Mouse (Mus musculus): ENCODE data around the gene Mad1l1. TPM values are rescaled to one million over a fixed set of nuclear protein-coding genes. Genes with fewer than 3 reads are reported as not detected.
A peak's percentile ranks its signal among the peaks of the same experiment; 100 is the strongest.

Mad1l1 gene
- total RNA-seq, 2 experiments from 2014 or later: 18.9 to 19.4 TPM

DNA sequence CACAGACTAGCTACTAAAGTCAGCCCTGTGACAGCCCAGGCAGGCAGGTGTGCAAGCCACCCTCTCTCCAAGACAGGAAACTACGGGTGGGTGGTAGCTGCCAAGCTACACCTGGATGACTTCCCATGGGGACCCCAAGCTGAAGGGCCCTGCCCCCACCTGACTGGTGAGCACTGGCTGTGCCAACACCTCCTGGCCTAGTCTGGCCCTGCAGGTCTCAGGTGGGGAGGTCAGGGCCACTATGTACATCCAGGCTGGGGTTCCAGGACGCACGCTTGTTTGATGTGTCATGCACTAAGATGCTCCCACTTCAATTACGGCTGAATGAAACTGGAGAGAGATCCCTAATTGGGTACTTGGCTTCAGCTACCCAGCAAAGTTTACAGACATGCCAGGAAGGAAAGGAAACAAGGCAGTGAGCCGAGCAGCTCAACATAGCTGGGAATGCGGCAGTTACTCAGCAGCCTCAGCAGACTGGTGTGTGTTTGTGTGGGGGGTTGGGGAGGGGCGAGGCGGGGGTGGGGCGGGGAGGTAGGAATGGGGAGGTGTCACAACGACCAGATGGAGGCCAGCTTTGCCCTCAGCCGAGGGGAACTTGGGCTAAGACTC, 239.0 kb downstream of the Mad1l1 start:
- DNase-seq (ENCODE audit: low spot score in 2 of 2): peak; percentile 45 to 56
- intact Hi-C loops (cut with DNase I): no loop called here

DNA sequence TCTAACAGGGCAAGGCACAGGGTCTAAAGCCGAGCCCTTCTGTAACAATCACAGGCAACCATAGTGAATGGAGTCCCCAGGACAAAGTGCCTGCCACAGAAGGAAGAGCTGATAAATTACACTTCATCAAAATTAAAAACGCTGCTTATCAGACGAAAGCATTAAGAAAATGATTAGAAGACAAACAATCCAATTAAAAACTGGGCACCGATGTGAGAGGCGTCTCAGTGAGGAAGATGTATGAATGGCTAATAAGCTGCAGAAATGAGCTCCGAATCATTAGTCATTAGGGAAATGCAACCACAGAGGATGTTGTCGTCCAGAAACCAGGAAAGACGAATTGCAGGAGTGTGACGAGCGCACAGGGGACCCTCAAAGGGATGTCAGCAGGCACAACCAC, 240.3 kb downstream of the Mad1l1 start:
- no peak for DNase-seq (ENCODE audit: low spot score in 2 of 2)
- intact Hi-C loops (cut with DNase I): no loop called here

DNA sequence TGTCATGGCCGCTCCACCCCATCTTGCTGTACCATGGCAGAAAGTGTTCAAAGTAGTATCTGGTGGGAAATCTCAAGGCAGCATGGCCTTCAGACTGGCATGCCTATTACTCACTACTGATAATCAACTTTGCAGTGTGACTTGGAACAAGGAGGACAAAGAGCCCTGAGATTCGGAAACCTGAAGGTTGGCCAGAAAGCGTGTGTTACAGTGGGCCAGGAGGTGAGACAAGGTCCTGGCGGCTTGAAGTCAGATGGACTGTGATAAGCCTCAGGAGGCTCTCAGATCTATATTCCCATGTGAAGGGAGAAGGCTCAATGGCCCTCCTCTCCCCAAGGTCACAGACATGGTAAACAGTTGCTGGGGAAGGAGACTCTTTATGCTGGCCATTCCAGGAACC, 241.8 kb downstream of the Mad1l1 start:
- intact Hi-C loops (cut with DNase I): no loop called here
- no peak for DNase-seq (ENCODE audit: low spot score in 2 of 2)

DNA sequence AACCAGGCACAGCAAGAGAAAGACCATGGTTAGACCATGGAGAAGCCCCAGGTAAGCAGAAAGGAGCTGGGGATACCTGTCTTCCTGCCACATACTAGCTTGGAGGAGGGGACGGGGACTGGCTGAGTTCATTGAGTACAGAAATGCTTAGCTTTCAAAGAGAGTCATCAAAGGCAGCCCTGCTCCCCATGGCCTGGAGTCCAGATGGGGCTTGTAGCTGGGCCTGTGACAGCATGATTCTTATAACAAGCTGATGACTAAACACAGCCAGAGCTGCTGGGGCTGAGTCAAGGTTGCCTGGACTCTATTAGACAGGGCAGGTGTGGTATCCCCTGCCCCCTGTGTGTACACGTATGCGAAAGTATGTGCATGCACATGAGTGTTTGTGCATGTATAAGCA, 242.9 kb downstream of the Mad1l1 start:
- DNase-seq (ENCODE audit: low spot score in 2 of 2): no peak
- intact Hi-C loops (cut with DNase I): no loop called here

GRCm38 (mm10) chr5:140076438-140076837, 244.9 kb downstream of the Mad1l1 start:
- no peak for DNase-seq (ENCODE audit: low spot score in 2 of 2)
- intact Hi-C loops (cut with DNase I): no loop called here

DNA sequence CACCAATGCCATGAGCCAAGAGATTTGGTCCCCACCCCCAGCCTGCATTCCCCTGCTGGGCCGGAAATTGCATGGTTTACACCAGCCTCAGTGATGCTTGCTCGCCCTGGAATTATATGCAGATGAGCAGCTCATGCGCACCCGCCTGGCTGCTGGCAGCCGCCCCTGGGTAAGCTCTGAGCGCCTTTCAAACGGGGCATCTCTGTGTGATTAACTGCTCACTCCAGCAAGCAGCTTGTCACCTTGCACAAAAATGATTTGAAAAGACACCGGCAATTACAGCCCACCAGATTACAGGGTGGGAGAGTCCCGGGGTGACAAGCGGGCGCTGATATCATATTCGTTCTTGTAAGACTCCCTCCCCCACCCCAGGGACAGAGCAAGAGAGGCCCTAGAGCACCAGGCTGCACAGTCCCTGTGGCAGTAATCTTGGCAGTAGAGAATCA, 247.7 kb downstream of the Mad1l1 start:
- intact Hi-C loops (cut with DNase I): no loop called here
- DNase-seq (ENCODE audit: low spot score in 2 of 2): peak in 1 of 2 experiments; percentile 34

DNA sequence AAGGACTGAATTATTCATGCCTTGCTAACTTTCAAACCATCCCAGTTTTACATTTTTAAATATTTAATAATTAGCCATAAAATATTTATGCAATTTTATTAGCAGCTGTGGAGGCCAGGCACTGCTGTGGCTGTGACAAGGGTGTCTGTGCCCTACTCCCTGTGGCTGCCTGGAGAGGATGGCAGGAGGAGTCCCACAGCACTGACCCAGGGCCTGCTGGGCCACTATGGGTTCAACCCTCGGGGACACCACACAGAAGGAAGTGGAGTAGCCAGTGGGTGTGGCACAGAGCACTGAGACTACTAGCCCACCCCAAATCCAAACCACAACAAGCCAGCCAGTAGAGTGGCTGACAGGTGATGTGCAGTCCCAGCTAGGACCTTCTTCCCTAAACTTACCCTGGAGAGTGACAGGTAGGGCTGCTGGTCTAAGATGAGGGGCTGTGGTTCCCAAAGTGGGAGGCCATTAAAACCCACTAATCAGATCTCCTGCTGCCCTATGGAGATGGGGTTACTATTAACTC, 248.1 kb downstream of the Mad1l1 start:
- no peak for DNase-seq (ENCODE audit: low spot score in 2 of 2)
- intact Hi-C loops (cut with DNase I): no loop called here

DNA sequence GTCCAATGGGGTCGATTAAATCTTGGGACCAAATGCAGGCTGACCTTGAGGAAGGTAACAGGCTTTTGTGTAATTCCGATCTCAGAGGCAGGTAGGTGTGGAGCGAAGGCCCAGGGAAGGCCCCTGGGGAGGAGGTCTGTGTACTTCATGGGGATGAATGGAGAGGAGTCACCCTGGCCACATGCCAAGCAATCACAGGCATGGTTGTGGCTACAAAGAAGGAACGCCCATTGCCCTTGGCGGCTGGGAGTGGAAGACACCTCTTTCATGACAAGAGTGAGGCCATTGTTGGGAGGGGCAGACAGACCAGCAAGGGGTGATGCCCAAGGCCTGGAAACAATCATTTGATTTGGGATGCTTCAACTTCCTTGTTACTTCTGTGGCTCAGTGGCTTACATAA, 252.8 kb downstream of the Mad1l1 start:
- DNase-seq (ENCODE audit: low spot score in 2 of 2): no peak
- intact Hi-C loops (cut with DNase I): no loop called here

DNA sequence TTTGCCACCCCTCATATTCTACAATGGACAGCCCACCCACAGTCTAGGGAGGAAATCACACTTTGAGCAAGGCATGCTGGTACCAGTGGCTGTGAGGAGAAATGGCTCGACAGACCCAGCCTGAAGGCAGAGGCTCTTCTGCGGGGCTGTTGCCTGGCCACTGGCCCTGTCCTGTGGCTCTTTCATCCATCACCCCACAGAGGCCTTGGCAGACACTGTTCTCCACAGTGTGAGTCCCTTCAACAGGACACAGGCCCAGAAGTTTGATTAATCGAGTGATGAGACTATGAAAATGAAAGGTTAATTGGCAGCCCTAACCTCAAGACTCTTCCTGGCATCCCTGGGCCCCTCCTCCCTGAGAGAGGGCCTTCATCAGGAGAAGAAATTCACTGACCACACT, 253.3 kb downstream of the Mad1l1 start:
- no peak for DNase-seq (ENCODE audit: low spot score in 2 of 2)

GRCm38 (mm10) chr5:140066769-140067168, 254.6 kb downstream of the Mad1l1 start:
- intact Hi-C loops (cut with DNase I): no loop called here

More for the DNA sequence above, 253.3 kb downstream of the Mad1l1 start:
- intact Hi-C loops (cut with DNase I): no loop called here

GRCm38 (mm10) chr5:140066281-140066680, 255.1 kb downstream of the Mad1l1 start:
- intact Hi-C loops (cut with DNase I): no loop called here

More at GRCm38 (mm10) chr5:140066769-140067168, 254.6 kb downstream of the Mad1l1 start:
- DNase-seq (ENCODE audit: low spot score in 2 of 2): no peak

GRCm38 (mm10) chr5:140065281-140065945, 255.9 kb downstream of the Mad1l1 start:
- DNase-seq (ENCODE audit: low spot score in 2 of 2): no peak
- intact Hi-C loops (cut with DNase I): no loop called here

More at GRCm38 (mm10) chr5:140066281-140066680, 255.1 kb downstream of the Mad1l1 start:
- no peak for DNase-seq (ENCODE audit: low spot score in 2 of 2)

GRCm38 (mm10) chr5:140064521-140064920, 256.8 kb downstream of the Mad1l1 start:
- no peak for DNase-seq (ENCODE audit: low spot score in 2 of 2)
- intact Hi-C loops (cut with DNase I): no loop called here

DNA sequence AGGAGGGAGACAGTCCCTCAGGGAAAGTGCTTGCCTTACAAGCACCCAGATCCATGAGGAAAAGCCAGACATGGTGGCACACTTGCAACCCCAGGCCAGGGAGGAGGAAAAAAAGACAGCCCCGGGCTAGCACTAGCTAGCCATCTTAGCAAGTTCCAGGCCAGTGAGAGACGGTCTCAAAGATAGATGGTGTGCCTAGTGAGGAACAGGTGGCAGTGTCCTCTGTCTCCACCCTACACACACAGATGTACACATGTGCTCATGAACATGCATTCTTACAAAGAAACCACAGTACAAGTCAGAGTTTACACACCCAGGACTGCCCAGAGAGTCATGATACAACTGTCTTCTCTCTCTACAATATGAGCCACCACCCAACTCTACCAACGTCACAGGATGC, 258.5 kb downstream of the Mad1l1 start:
- DNase-seq (ENCODE audit: low spot score in 2 of 2): no peak
- intact Hi-C loops (cut with DNase I): no loop called here

GRCm38 (mm10) chr5:140062316-140062715, 259.0 kb downstream of the Mad1l1 start:
- intact Hi-C loops (cut with DNase I): no loop called here

GRCm38 (mm10) chr5:140061296-140061879, 260.0 kb downstream of the Mad1l1 start:
- intact Hi-C loops (cut with DNase I): loop anchor here (2.0 kb wide), 1 partner anchor 31 kb away; no protein-coding TSS in a partner anchor
- DNase-seq (ENCODE audit: low spot score in 2 of 2): peak; percentile 80 to 81

More at GRCm38 (mm10) chr5:140062316-140062715, 259.0 kb downstream of the Mad1l1 start:
- DNase-seq (ENCODE audit: low spot score in 2 of 2): no peak

- no peak for DNase-seq (ENCODE audit: low spot score in 2 of 2)
- intact Hi-C loops (cut with DNase I): no loop called here
These were observed 265.1 kb downstream of the Mad1l1 start for GRCm38 (mm10) chr5:140056291-140056690.

DNA sequence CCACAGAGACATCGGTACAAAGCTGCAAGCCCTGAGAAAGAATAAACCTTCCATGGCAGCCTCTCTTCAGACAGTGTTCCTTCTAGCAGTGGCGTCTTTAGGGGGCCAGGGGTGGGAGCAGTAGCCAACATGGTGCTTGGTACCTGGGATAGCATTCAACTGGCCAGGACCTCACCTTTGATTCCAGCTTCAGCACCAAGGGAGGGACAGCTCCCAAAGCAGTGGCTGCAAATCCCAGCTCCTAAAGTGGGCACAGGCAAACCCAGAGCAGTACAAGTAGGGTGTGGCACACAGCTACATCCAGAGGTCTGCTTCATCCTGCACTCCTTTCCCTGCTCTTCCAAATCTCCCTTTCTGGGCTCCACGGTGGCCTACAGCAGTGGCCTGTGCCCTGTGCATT, 265.9 kb downstream of the Mad1l1 start:
- intact Hi-C loops (cut with DNase I): no loop called here
- no peak for DNase-seq (ENCODE audit: low spot score in 2 of 2)

DNA sequence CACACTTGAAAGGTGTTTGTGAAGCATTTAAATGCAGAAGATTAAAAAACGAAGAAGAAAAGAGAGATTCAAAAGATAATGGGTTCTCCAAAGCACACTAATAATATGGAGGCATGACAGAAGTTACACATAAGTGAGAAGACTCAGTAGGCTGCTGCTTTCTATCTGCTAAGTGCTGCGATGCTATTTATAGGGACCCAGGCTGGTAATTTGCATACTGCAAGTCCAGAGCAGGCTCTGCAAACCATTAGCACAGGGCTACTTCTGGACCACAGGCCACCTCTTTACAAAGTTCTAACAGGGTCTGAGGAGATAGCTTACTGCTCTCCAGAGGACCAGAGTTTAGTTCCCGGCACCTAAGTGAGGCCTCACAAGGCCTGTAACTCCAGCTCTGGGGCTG, 267.7 kb downstream of the Mad1l1 start:
- peak; percentile 32 to 45 for DNase-seq (ENCODE audit: low spot score in 2 of 2)
- intact Hi-C loops (cut with DNase I): no loop called here

GRCm38 (mm10) chr5:140052405-140052804, 268.9 kb downstream of the Mad1l1 start:
- DNase-seq (ENCODE audit: low spot score in 2 of 2): no peak
- intact Hi-C loops (cut with DNase I): no loop called here

Data from left cerebral cortex, postnatal 14 days (tissue).